Mouse (Mus musculus): ENCODE results near the gene Cep85l.

Gene Cep85l

GRCm38 (mm10) chr10:53394923-53395629, 15.3 kb upstream of the Cep85l start:
- DNase-seq (ENCODE audit: low spot score in 2 of 2), result no peak

DNA sequence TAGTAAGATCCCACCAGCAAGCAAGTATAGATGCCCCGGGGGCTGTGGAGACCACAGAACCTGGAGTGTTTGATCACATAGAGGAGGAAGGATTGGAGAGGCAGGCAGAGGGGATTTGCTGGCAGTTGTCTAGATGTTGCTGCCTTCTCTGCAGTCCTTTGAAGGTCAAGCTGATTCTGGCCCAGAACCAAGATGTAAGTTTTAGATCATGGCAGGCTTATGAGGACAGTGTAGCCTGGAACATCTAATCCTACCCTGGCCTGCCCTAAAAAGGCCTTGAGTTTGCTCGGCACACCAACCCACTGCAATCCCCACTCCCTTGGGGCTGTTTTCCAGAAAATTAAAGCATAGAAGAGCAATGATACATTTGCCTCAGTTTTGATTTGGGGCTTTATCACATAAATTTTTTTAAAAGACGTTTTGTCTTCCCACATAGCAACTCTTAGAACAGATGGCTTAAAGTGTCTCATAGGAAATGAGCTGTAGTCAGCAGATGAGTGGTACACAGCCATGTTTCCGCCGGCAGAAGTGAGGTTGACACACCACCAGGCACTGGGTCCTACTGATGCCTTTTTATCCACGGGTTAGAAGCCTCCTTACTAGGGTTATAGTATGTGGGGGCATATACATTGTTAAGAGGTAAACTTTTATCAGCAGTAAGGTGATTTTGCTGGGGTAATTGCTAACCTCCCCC, 8.6 kb upstream of the Cep85l start:
- no peak for DNase-seq (ENCODE audit: low spot score in 2 of 2)

DNA sequence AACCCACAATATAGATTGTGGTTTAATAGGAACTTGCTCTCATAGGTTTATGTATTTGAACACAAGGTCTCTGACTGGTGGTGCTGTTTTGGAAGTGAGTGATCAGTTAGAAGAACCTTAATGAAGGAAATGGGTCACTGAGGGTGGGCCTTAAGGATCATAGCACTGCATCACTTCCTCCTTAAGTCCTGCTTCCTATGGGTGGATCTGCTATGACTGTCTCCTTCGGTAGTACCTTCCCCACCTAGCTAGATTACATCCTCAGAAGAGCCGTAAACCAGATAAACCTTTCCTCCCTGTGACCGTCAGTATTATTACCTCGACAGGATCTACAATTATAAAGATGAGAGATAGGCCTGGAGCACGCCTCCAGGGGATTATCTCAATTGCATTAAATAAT, 5.7 kb upstream of the Cep85l start:
- DNase-seq (ENCODE audit: low spot score in 2 of 2), result no peak

- no peak for DNase-seq (ENCODE audit: low spot score in 2 of 2)
Observed at GRCm38 (mm10) chr10:53384896-53385295, 5.1 kb upstream of the Cep85l start.

- no peak for DNase-seq (ENCODE audit: low spot score in 2 of 2)
Observed at GRCm38 (mm10) chr10:53382696-53383365, 3.1 kb upstream of the Cep85l start.

DNA sequence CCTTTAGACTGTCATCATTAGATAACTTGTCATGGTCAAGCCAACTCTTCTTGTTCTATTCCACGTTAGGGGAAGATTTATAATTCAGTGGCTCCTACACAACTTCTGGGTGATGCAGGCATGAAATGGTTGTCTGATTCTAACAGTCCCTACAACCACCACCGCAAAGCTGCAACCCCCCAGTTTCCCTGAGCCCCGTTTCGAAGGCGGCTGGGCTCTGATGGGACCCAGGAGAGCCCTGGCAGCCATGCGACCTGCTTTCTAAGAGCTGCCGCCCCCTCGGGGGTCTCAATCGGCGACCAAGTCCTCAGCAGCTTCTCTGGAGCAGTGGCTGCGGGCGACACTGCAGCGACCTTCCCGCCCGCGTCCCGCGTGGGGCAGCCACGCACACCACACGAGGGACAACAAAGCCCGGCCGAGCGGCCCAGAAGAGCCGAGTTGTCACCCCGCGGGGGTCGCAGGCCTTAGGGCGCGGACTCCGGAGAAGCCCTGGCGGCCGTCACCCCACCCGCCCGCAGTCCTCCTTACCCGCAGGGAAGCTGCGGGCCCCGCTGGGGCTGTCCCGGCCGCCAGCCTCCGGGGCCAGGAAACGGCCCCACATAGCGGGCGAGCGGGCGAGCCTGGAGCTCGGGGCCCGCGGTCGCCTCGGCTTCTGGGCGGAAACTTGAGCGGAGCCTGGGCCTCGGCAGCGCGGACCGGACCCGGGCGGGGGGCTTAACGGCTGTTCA, 602 bp downstream of the Cep85l start:
- DNase-seq (ENCODE audit: low spot score in 2 of 2), result peak; percentile 11 to 50

DNA sequence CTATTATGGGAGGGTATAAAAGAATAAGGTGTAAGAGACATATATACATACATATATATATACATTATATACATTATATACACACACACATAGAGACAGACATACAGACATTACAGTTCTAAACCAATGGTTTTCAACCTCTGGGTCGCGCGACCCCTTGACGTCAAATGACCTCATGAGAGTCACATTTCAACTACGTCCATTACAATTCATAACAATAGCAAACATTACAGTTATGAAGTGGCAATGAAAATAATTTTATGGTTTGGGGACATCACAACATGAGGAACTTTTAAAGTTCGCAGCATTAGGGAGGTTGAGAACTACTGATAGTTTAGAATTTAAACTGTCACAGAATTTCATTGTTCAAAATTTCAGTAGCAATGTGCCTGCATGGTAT, 1.5 kb downstream of the Cep85l start:
- DNase-seq (ENCODE audit: low spot score in 2 of 2), result no peak

DNA sequence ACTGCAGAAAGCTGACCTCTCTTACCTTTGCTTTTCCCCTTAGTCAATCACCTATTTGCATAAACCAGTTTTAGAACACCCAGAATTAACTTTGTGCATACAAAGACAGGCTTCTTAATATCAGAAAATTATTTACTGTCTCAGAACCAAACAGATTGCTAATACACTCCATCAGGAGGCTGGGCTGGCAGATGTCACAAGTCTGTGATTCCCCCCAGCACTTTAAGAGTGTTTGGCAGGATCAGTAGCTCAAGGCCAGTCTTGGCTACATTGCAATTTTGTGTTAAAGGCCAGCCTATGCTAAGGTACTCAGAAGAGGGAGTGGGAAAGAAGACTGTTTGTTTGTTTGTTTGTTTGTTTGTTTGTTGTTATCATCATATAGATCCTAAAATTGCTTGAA, 2.7 kb downstream of the Cep85l start:
- DNase-seq (ENCODE audit: low spot score in 2 of 2), result no peak

DNA sequence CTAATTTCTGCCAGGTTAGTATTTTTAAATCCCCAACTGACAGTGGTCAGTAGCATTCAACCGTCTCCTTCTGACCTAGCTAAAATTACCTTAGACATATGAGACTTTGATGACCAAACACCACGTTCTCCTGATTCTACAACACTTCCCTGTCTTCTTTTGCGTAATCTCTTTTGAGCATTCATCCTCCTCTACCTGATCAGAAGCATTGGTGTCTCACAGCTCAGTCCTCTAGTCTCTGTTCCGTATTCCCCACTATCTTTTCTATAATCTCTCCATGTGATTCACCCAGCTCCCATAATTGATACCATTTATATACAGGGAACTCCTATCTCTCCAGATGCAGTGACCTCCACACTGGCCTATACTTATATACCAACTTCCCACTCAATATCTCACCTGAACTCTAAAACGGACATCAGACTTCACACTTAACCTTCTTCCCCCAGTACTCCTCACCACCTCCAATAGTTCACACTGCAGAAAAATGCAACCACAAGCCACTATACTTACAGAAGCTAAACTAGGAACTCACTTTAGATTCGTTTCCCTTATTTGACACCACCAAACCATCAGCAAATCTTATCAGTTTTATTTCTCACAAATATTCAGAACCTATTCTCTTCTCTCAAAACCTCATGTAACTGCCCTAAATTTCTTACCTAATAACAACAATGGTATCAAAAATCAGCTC, 5.7 kb downstream of the Cep85l start:
- no peak for DNase-seq (ENCODE audit: low spot score in 2 of 2)

GRCm38 (mm10) chr10:53367265-53367664, 12.5 kb downstream of the Cep85l start:
- no peak for DNase-seq (ENCODE audit: low spot score in 2 of 2)

- DNase-seq (ENCODE audit: low spot score in 2 of 2), result no peak
Observed at GRCm38 (mm10) chr10:53364311-53364710, 15.4 kb downstream of the Cep85l start.

GRCm38 (mm10) chr10:53359016-53359415, 20.7 kb downstream of the Cep85l start:
- DNase-seq (ENCODE audit: low spot score in 2 of 2), result no peak

- no peak for DNase-seq (ENCODE audit: low spot score in 2 of 2)
Observed at GRCm38 (mm10) chr10:53353665-53354064, 26.1 kb downstream of the Cep85l start.

GRCm38 (mm10) chr10:53349254-53349653, 30.5 kb downstream of the Cep85l start:
- no peak for DNase-seq (ENCODE audit: low spot score in 2 of 2)

DNA sequence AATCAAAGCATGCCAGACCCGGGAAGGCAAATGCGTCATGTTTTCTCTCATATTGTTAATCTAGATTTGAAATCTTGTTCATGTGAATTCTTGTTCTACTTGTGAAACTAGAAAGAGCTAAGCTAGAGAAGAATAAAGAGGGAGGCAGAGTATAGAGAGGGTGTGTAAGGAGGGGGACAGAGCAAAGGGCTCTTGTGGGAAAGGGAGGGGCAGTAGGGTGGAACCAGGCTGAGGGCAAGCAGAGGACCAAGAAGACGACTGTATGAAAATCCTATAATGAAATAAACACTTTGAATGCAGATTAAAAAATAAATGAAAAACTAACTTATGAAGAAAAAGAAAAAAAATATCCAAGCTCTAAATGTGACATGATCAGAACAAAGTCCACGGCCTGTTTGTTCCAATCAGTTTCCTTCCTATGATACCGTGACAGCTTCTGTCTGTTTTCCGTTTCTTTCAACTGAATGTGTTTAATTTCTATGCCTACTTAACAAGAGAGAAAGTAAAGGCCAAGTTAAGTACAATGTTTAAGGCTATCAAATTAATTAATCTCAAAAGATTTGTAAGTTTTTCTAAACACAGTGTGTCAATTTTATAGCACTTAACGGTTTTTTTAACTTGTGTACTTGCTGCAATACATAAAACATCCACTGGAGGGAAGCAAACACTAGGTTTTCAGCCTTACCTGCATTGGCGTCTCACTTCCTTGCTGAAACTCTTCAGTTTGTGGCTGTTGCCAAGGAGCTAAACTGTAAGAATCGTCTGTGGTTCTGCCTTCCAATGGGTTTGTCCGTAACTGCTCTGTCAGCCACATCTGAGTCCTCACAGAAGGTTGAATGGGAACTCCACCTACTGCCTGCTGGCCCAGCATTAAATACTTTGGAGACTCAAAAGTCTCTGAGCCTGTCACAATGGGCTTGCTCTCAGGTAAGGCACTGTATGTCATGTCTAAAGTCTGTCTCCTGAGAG, 31.7 kb downstream of the Cep85l start:
- DNase-seq (ENCODE audit: low spot score in 2 of 2), result peak in 1 of 2 experiments; percentile 12

GRCm38 (mm10) chr10:53346916-53347315, 32.8 kb downstream of the Cep85l start:
- no peak for DNase-seq (ENCODE audit: low spot score in 2 of 2)

- peak in 1 of 2 experiments; percentile 35 for DNase-seq (ENCODE audit: low spot score in 2 of 2)
Observed at GRCm38 (mm10) chr10:53346506-53346905, 33.2 kb downstream of the Cep85l start.

- DNase-seq (ENCODE audit: low spot score in 2 of 2), result no peak
Observed at GRCm38 (mm10) chr10:53345508-53345907, 34.2 kb downstream of the Cep85l start.

GRCm38 (mm10) chr10:53343865-53344264, 35.9 kb downstream of the Cep85l start:
- no peak for DNase-seq (ENCODE audit: low spot score in 2 of 2)

DNA sequence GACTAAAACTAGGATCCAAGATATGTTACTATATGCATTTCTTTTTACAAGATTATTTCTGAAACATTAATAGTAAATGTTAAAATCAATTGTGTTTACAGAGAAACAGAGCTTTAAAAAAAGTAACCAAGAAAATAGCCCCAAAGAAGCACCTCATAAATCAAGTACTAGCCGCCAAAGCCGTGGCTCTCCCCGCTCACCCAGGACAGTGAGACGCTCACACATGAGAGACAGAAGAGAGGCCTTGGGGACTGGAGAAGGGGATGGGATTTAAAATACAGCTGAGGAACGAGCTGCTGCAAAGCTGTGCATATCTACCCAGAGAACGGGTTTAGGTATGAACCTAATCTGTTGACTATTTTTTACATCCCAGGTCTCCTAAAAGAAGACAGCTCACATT, 36.4 kb downstream of the Cep85l start:
- no peak for DNase-seq (ENCODE audit: low spot score in 2 of 2)
